Mouse (Mus musculus) heart, adult 2 months (tissue): ENCODE results near the gene Chrna10. TPM values are rescaled to one million over a fixed set of nuclear protein-coding genes. Genes with fewer than 3 reads are reported as not detected.
A peak's percentile ranks its signal among the peaks of the same experiment; 100 is the strongest.

Experiments used
- DNase-seq, 2 experiments: peaks; one replicate each; pipeline ENCODE4 v3.0.0; 2021
- H3K27ac ChIP-seq: fragments of 200-600 bp; 2 replicates; pipeline ENCODE4 v1.8.1; 2022
- H3K27me3 ChIP-seq: fragments of 200-500 bp; 2 replicates; pipeline ENCODE4 v1.6.1; 2012; ENCODE audit warnings: mild to moderate bottlenecking, low read length, inconsistent platforms, mixed read lengths; ENCODE audit not compliant: control insufficient read depth, insufficient read depth
- H3K36me3 ChIP-seq: fragments of 200-500 bp; 2 replicates; pipeline ENCODE4 v1.6.1; 2012; ENCODE audit warnings: low read length, inconsistent platforms; ENCODE audit not compliant: control insufficient read depth, insufficient read depth
- H3K4me1 ChIP-seq: fragments of 200-500 bp; 2 replicates; pipeline ENCODE4 v1.6.1; 2011; ENCODE audit warnings: low read length; ENCODE audit not compliant: control insufficient read depth, insufficient read depth
- H3K4me3 ChIP-seq: fragments of 200-600 bp; 2 replicates; pipeline ENCODE4 v1.8.1; 2022
- H3K79me2 ChIP-seq: fragments of 200-500 bp; replicated peaks from 2 replicates; pipeline ENCODE4 v1.6.1; 2012; ENCODE audit warnings: mild to moderate bottlenecking, inconsistent platforms, low read length, moderate library complexity, mixed read lengths; ENCODE audit not compliant: control insufficient read depth, insufficient read depth
- H3K9ac ChIP-seq: fragments of 200-500 bp; 2 replicates; pipeline ENCODE4 v1.6.1; 2012; ENCODE audit warnings: low read depth, mild to moderate bottlenecking, control low read depth, inconsistent platforms, low read length, mixed read lengths
- CTCF ChIP-seq: fragments of 200-600 bp; IDR thresholded peaks from 2 replicates; pipeline ENCODE4 v1.8.1; 2022; ENCODE audit warnings: antibody characterized with exemption, mild to moderate bottlenecking, moderate library complexity
- EP300 ChIP-seq: fragments of 200-500 bp; IDR thresholded peaks from 2 replicates; pipeline ENCODE4 v1.6.1; 2011; ENCODE audit warnings: low read depth, low read length, control low read depth; ENCODE audit not compliant: insufficient read depth
- POLR2A ChIP-seq: fragments of 200-500 bp; IDR thresholded peaks from 2 replicates; pipeline ENCODE4 v1.6.1; 2011; ENCODE audit warnings: mild to moderate bottlenecking, low read depth, low read length, control low read depth; ENCODE audit not compliant: insufficient read depth
- WGBS: fragments of 180-500 bp; shearing (Covaris S2); methylation state at CpG from one replicate; pipeline ENCODE4 v1.1.7; 2018; 5-methylcytosine and 5-hydroxymethylcytosine counted together
- intact Hi-C: fragments of 180-260 bp; cut with DNase I; formaldehyde crosslinking; loops from one replicate; pipeline ENCODE4 v1.15.1; 2025
- polyA plus RNA-seq: library from polyadenylated mRNA; depleted of rRNA; stranded (reverse); fragments of >200 nt; gene quantifications from 2 replicates; pipeline ENCODE4 v1.2.3, GENCODE M21; 2012
- total RNA-seq, 2 experiments: library from RNA; stranded (reverse); gene quantifications; 2 replicates each; pipeline ENCODE4 v1.2.3; 2021

The Chrna10 gene
- total and polyA plus RNA-seq, 3 experiments: 0.21 TPM; not detected in 2

DNA sequence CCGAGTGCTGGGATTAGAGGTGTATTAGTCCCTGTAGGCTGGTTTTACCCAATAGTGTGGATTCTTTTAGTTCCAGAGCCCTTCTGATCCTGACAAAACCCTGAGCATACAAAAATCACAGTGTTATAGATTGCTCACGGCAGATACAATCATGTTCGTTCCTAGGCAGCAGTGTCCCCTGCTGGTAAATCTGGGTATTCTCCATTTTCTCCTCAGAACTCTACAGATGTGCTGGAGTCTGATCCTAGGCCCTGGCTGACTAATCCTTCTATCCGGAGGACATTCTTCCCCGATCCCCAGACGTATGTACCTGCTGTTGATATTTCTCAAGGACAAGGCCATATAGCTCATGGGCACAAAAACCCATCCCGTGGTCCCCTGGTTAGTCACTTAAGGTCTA is 38.1 kb downstream of the Chrna10 start:
- DNase-seq: no peak
- intact Hi-C loops: loop anchor here (5.0 kb wide), 3 partner anchors 81 to 421 kb away; partner anchors contain the start of genes Lrrc51 and Numa1
- no peaks in the 10 kb centered on the region for H3K79me2 ChIP-seq
- H3K36me3 ChIP-seq: no peaks in the 10 kb centered on the region
- 73% methylated on average over 7 of the region's 7 CpGs for WGBS
- H3K27me3 ChIP-seq: no peaks in the 10 kb centered on the region
- no peaks in the 10 kb centered on the region for H3K4me1 ChIP-seq
- no peak overlapping the region for H3K9ac ChIP-seq
- H3K27ac ChIP-seq: no peak overlapping the region
- H3K4me3 ChIP-seq: no peak overlapping the region
- TF ChIP-seq EP300 (no peak), POLR2A (no peak), CTCF (peak; percentile 80)

GRCm38 (mm10) chr7:102076714-102077296 is 39.8 kb downstream of the Chrna10 start:
- no peak overlapping the region for H3K9ac ChIP-seq
- no peak for DNase-seq
- intact Hi-C loops: loop anchor here (2.0 to 5.0 kb wide), 4 partner anchors 80 to 420 kb away; partner anchors contain the start of genes Lrrc51 and Numa1
- no peaks in the 10 kb centered on the region for H3K4me1 ChIP-seq
- H3K4me3 ChIP-seq: no peak overlapping the region
- H3K27ac ChIP-seq: no peak overlapping the region
- H3K36me3 ChIP-seq: no peaks in the 10 kb centered on the region
- H3K27me3 ChIP-seq: no peaks in the 10 kb centered on the region
- WGBS: 80% methylated on average over 7 of the region's 7 CpGs
- no peaks in the 10 kb centered on the region for H3K79me2 ChIP-seq
- TF ChIP-seq CTCF: peak; percentile 75
- TF ChIP-seq EP300: no peak

GRCm38 (mm10) chr7:102066363-102066762 is 50.3 kb downstream of the Chrna10 start:
- no peak overlapping the region; the same call in 1 of the 2 replicates for H3K27ac ChIP-seq
- peaks cover 8% of the 10 kb centered on the region for H3K36me3 ChIP-seq
- H3K27me3 ChIP-seq: no peaks in the 10 kb centered on the region
- DNase-seq: no peak
- no peak for TF ChIP-seq CTCF
- no peak for TF ChIP-seq POLR2A
- no peak for TF ChIP-seq EP300
- H3K4me1 ChIP-seq: peaks cover 4% of the 10 kb centered on the region
- intact Hi-C loops: no loop called here
- WGBS: 54% methylated on average over 6 of the region's 6 CpGs
- peak overlapping the region; percentile 65 for H3K4me3 ChIP-seq
- H3K9ac ChIP-seq: no peak overlapping the region
- peaks cover 2% of the 10 kb centered on the region; the same call in 1 of the 2 replicates for H3K79me2 ChIP-seq

GRCm38 (mm10) chr7:102065046-102065891 is 51.4 kb downstream of the Chrna10 start, which contains the start of the genes Rnf121, Xndc1 and Xntrpc:
Rnf121 (minus strand) TSS chr7:102065469.
Xndc1 (plus strand) TSS chr7:102065511.
Xntrpc (plus strand) TSS chr7:102065713.
- Histone ChIP-seq H3K4me1 (peaks cover 4% of the 10 kb centered on the region), H3K27me3 (no peaks in the 10 kb centered on the region), H3K36me3 (peaks cover 8% of the 10 kb centered on the region), H3K4me3 (peak within 1 kb of the TSS; percentile 65), H3K27ac (peak within 1 kb of the TSS; percentile 85), H3K9ac (peak within 1 kb of the TSS; percentile 80), H3K79me2 (peaks cover 2% of the 10 kb centered on the region; the same call in 1 of the 2 replicates)
- intact Hi-C loops: loop anchor here (2.0 kb wide), 1 partner anchor 130 kb away; the partner anchor contains the start of gene Numa1
- WGBS: under 1% methylated on average over 56 of the region's 56 CpGs
- peak; percentile 93 to 96 for DNase-seq
- peak; percentile 58 for TF ChIP-seq EP300
- TF ChIP-seq POLR2A: peak; percentile 69; the same call in 1 of the 2 replicates
- no peak for TF ChIP-seq CTCF

GRCm38 (mm10) chr7:102064655-102065045 is 52.0 kb downstream of the Chrna10 start:
- DNase-seq: no peak
- H3K27ac ChIP-seq: peak overlapping the region; percentile 85
- peaks cover 4% of the 10 kb centered on the region for H3K4me1 ChIP-seq
- no peaks in the 10 kb centered on the region for H3K27me3 ChIP-seq
- peak overlapping the region; percentile 65 for H3K4me3 ChIP-seq
- peaks cover 4% of the 10 kb centered on the region; the same call in 1 of the 2 replicates for H3K79me2 ChIP-seq
- intact Hi-C loops: loop anchor here (2.0 kb wide), 1 partner anchor 130 kb away; the partner anchor contains the start of gene Numa1
- no peak for TF ChIP-seq CTCF
- no peak for TF ChIP-seq POLR2A
- H3K9ac ChIP-seq: peak overlapping the region; percentile 70
- H3K36me3 ChIP-seq: peaks cover 8% of the 10 kb centered on the region
- 1% methylated on average over 9 of the region's 9 CpGs for WGBS
